ENCODE assay signal across 7 mouse cellular contexts in genomic region chr6:147718052-147718712, GRCm38 (mm10).
DNase-seq lines count a peak whose midpoint lies in the region; TF ChIP-seq lines count a peak whose summit lies in the region.

No protein-coding gene starts in this region.

- intact Hi-C loops in heart, adult 2 months (cut with DNase I): no loop called here

- TF ChIP-seq POLR2A in heart, adult 2 months (IDR thresholded peaks at IDR 0.05; ENCODE audit: insufficient read depth, low read depth, low read length): 0 out of 2 replicates have a peak, but pooled peaks have one; percentile 22

- TF ChIP-seq EP300 in heart, adult 2 months (IDR thresholded peaks at IDR 0.05; ENCODE audit: insufficient read depth, low read depth, low read length): peak; percentile 61; the same call in 1 of the 2 replicates

- DNase-seq in ovary, adult 18-20 months (ENCODE audit: low spot score): peak; percentile 35
- no peak for DNase-seq in ovary, postnatal 10 days (ENCODE audit: low spot score)
- peak; percentile 81 to 87 for DNase-seq in cerebellum, postnatal 25 days
- DNase-seq in heart, adult 2 months: peak; percentile 36 to 41
- peak; percentile 30 for DNase-seq in layer of hippocampus, adult 9-11 months
- peak; percentile 26 for DNase-seq in neural tube, embryonic 10.5 days (ENCODE audit: extremely low spot score, low spot score)
- DNase-seq in urinary bladder, postnatal 10 days (ENCODE audit: low spot score): no peak

- WGBS in heart, adult 2 months: 15% methylated on average over 8 of the region's 8 CpGs

- no peak overlapping the region for H3K9ac ChIP-seq in heart, adult 2 months (ENCODE audit: low read depth, low read length)

- H3K27me3 ChIP-seq in heart, adult 2 months (ENCODE audit: control insufficient read depth, insufficient read depth, low read length): no peaks in the 10 kb centered on the region

- peaks cover 4% of the 10 kb centered on the region; the same call in 1 of the 2 replicates for H3K4me1 ChIP-seq in heart, adult 2 months (ENCODE audit: control insufficient read depth, insufficient read depth, low read length)

- TF ChIP-seq CTCF in heart, adult 2 months (IDR thresholded peaks at IDR 0.05): 0 out of 2 replicates have a peak, but pooled peaks have one; percentile 3

- H3K36me3 ChIP-seq in heart, adult 2 months (ENCODE audit: control insufficient read depth, insufficient read depth, low read length): no peaks in the 10 kb centered on the region

- peak overlapping the region; percentile 61 for H3K27ac ChIP-seq in heart, adult 2 months

- no peak overlapping the region for H3K4me3 ChIP-seq in heart, adult 2 months

- no peaks in the 10 kb centered on the region for H3K79me2 ChIP-seq in heart, adult 2 months (replicated peaks; ENCODE audit: control insufficient read depth, insufficient read depth, low read length)

Comparison
In these comparisons a context has a peak if more than half of its experiments do, and no peak if none do; other contexts are left out.
1. DNase-seq: peak in ovary, adult 18-20 months (single experiment), cerebellum, postnatal 25 days (2 of 2), heart, adult 2 months (2 of 2), layer of hippocampus, adult 9-11 months (single experiment) and neural tube, embryonic 10.5 days (single experiment); none in ovary, postnatal 10 days (single experiment) and urinary bladder, postnatal 10 days (single experiment).